In the genomic region with DNA sequence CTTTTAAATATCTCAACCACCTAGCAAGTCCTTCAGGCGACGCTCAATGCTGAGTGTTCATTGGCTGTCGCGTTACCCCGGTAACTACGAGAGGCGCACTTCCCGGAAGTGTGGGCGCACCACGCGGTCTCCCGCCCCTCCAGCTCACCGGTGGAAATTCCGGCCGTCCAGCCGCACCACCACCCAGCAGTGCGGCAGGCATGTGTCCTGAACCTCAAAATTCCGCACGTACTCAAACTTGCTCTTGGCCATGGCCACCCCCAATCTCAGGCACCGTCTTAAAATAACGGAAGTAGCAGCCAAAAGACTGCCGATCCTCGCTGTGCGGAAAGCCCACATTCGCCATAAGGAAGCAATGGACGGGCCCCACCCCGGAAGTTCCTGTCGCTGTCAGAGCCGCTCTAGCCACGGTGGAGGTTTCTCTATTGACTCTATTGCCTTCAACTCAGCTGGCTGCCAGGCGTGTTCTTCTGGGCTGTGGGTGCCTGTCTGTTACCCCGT, we compare ENCODE assay signal across 8 mouse cellular contexts. TPM values are rescaled to one million over a fixed set of nuclear protein-coding genes. Genes with fewer than 3 reads are reported as not detected.
DNase-seq lines count a peak whose midpoint lies in the region; ATAC-seq lines count a peak whose summit lies in the region.

Gene Thg1l (minus strand): TSS at position 368 of the 501 bp plus-strand sequence.

- WGBS in heart, embryonic 14.5 days: under 1% methylated on average over 32 of the region's 32 CpGs
- WGBS in liver, embryonic 13.5 days (ENCODE audit: insufficient replicate concordance): under 1% methylated on average over 32 of the region's 32 CpGs
- WGBS in stomach, embryonic 16.5 days: under 1% methylated on average over 32 of the region's 32 CpGs

- no peaks in the 10 kb centered on the region for H3K4me1 ChIP-seq in brown adipose tissue, adult 24 weeks (ENCODE audit: control insufficient read depth, insufficient read depth, insufficient read length, low read length)
- no peaks in the 10 kb centered on the region; a peak in 1 of 4 replicates for H3K4me1 ChIP-seq in heart, embryonic 14.5 days (ENCODE audit: control insufficient read depth in 2 of 2, insufficient read depth in 2 of 2, low read length in 2 of 2)
- 0 out of 2 replicates have a peak, but pooled peaks cover 7% of the 10 kb centered on the region for H3K4me1 ChIP-seq in liver, embryonic 13.5 days (replicated peaks)
- H3K4me1 ChIP-seq in stomach, embryonic 16.5 days (ENCODE audit: control insufficient read depth, insufficient read depth, low read length): no peaks in the 10 kb centered on the region

- H3K27me3 ChIP-seq in heart, embryonic 14.5 days (ENCODE audit: control insufficient read depth, insufficient read depth, low read length): no peaks in the 10 kb centered on the region
- H3K27me3 ChIP-seq in liver, embryonic 13.5 days: no peaks in the 10 kb centered on the region
- H3K27me3 ChIP-seq in stomach, embryonic 16.5 days (ENCODE audit: control insufficient read depth, insufficient read depth, low read length): no peaks in the 10 kb centered on the region

- H3K9ac ChIP-seq in heart, embryonic 14.5 days (ENCODE audit: low read length): peak within 1 kb of the TSS; percentile 69
- H3K9ac ChIP-seq in liver, embryonic 13.5 days: peak within 1 kb of the TSS; percentile 64
- peak within 1 kb of the TSS; percentile 73 for H3K9ac ChIP-seq in stomach, embryonic 16.5 days (ENCODE audit: low read length)

- peak; percentile 94 for ATAC-seq in heart, embryonic 14.5 days (ENCODE audit: insufficient number of reproducible peaks, insufficient read depth, low FRiP score, low read depth)
- peak; percentile 98 for ATAC-seq in liver, embryonic 13.5 days (ENCODE audit: low read depth)
- peak; percentile 98 for ATAC-seq in stomach, embryonic 16.5 days (ENCODE audit: insufficient read depth, low FRiP score)

- DNase-seq in CD4-positive, CD25-positive, alpha-beta regulatory T cell, adult 2 months (ENCODE audit: low read depth, low spot score): peak; percentile 96
- peak; percentile 80 for DNase-seq in fibroblast of lung, adult 2 months (ENCODE audit: low read depth)
- DNase-seq in kidney, postnatal 14 days: peak; percentile 94
- peak; percentile 86 for DNase-seq in liver, embryonic 13.5 days
- DNase-seq in neural tube, embryonic 10.5 days (ENCODE audit: extremely low spot score, low spot score): peak; percentile 94

- H3K27ac ChIP-seq in brown adipose tissue, adult 24 weeks (replicated peaks; ENCODE audit: low read depth, low read length): peak within 1 kb of the TSS; percentile 98
- H3K27ac ChIP-seq in heart, embryonic 14.5 days (replicated peaks in 1 of 2; ENCODE audit: control insufficient read depth in 1 of 2, insufficient read depth in 1 of 2, low read depth in 2 of 2, low read length in 2 of 2): peak within 1 kb of the TSS; percentile 70 to 81; a peak in 3 of 4 replicates
- H3K27ac ChIP-seq in liver, embryonic 13.5 days: 0 out of 2 replicates have a peak within 1 kb of the TSS, but pooled peaks have one; percentile 13
- no peak within 1 kb of the TSS for H3K27ac ChIP-seq in stomach, embryonic 16.5 days (ENCODE audit: low read length)

- H3K4me2 ChIP-seq in heart, embryonic 14.5 days (ENCODE audit: low read length): peak within 1 kb of the TSS; percentile 80
- peak within 1 kb of the TSS; percentile 72 for H3K4me2 ChIP-seq in liver, embryonic 13.5 days
- H3K4me2 ChIP-seq in stomach, embryonic 16.5 days (ENCODE audit: low read depth, low read length): peak within 1 kb of the TSS; percentile 62

- H3K4me3 ChIP-seq in brown adipose tissue, adult 24 weeks (ENCODE audit: insufficient read depth, low read depth, low read length): peak within 1 kb of the TSS; percentile 99
- peak within 1 kb of the TSS; percentile 71 to 97 for H3K4me3 ChIP-seq in heart, embryonic 14.5 days (ENCODE audit: control insufficient read depth in 1 of 2, insufficient read depth in 1 of 2, low read depth in 1 of 2, low read length in 2 of 2)
- H3K4me3 ChIP-seq in liver, embryonic 13.5 days (replicated peaks): peak within 1 kb of the TSS; percentile 71
- H3K4me3 ChIP-seq in stomach, embryonic 16.5 days (replicated peaks; ENCODE audit: low read length): peak within 1 kb of the TSS; percentile 71

- peaks cover 25% of the 10 kb centered on the region for H3K36me3 ChIP-seq in heart, embryonic 14.5 days (ENCODE audit: control insufficient read depth, insufficient read depth, low read length)
- peaks cover 25% of the 10 kb centered on the region for H3K36me3 ChIP-seq in liver, embryonic 13.5 days
- H3K36me3 ChIP-seq in stomach, embryonic 16.5 days (ENCODE audit: control insufficient read depth, insufficient read depth, low read length): no peaks in the 10 kb centered on the region

- no peaks in the 10 kb centered on the region for H3K9me3 ChIP-seq in heart, embryonic 14.5 days (ENCODE audit: control insufficient read depth, low read length)
- no peaks in the 10 kb centered on the region for H3K9me3 ChIP-seq in liver, embryonic 13.5 days (replicated peaks)
- no peaks in the 10 kb centered on the region for H3K9me3 ChIP-seq in stomach, embryonic 16.5 days (replicated peaks; ENCODE audit: control insufficient read depth, low read length)

RNA-seq across cellular contexts. Expression of gene Thg1l, which starts in this region (rescaled TPM):
- polyA plus RNA-seq in brown adipose tissue, adult 24 weeks (2012; ENCODE audit: insufficient read depth, insufficient read length, missing spikeins): 10.9 and 18.7 TPM in 2 replicates
- 7.0 and 8.5 TPM in 2 replicates for polyA plus RNA-seq in heart, embryonic 14.5 days (2014; fragmentation: Nextera tagmentation; extraction: Ambion mirVana)
- polyA plus RNA-seq in liver, embryonic 13.5 days (2015; fragmentation: Nextera tagmentation; extraction: Ambion mirVana): 10.3 and 12.0 TPM in 2 replicates
- 10.5 and 11.0 TPM in 2 replicates for polyA plus RNA-seq in stomach, embryonic 16.5 days (2015; fragmentation: Nextera tagmentation; extraction: Ambion mirVana)
